In the genomic region with DNA sequence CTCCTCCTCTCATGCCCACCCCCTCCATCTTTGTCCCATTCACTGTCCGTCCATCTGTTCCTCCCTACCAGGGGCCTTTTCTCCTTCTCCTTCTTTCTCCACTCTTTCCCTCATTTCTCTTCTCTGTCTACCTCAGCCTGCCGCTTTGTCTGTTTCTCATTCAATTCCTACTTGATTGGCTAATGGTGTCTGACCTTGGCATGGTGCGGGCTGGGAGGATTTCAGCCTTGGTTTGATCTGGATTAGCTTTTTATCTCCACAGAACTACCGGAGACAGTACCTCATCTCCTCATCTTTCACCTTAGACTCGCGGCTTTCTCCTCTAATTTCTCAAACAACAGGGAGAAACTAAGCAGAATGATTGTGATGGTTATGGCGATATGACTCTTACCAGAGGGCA, we compare ENCODE assay signal across 14 mouse cellular contexts.
A peak's percentile ranks its signal among the peaks of the same experiment; 100 is the strongest.
DNase-seq lines count a peak whose midpoint lies in the region; ATAC-seq and TF ChIP-seq lines count a peak whose summit lies in the region.
"Had no signal": no experiment of that assay in that cellular context is flagged by ENCODE, and none has a peak within 500 bp of the region (broad histone marks: within the 10 kb centered on the region; RNA-seq: fewer than 3 reads in every experiment).

No protein-coding gene starts in this region.

- H3K9me3 ChIP-seq in limb, embryonic 10.5 days (replicated peaks): no peaks in the 10 kb centered on the region
- H3K9me3 ChIP-seq in neural tube, embryonic 15.5 days (replicated peaks): no peaks in the 10 kb centered on the region
- H3K9me3 ChIP-seq: kidney, embryonic 15.5 days; lung, embryonic 15.5 days; megakaryocyte, embryonic 14.5 days had no signal

- WGBS in limb, embryonic 10.5 days: 82% methylated on average over 7 of the region's 7 CpGs
- WGBS in neural tube, embryonic 15.5 days: 66% methylated on average over 7 of the region's 7 CpGs

- H3K9ac ChIP-seq in neural tube, embryonic 15.5 days (replicated peaks): no peak overlapping the region
- H3K9ac ChIP-seq: kidney, embryonic 15.5 days; lung, embryonic 15.5 days had no signal

- H3K36me3 ChIP-seq in testis, adult 2 months (ENCODE audit: control insufficient read depth, insufficient read depth, low read length): no peaks in the 10 kb centered on the region
- H3K36me3 ChIP-seq in limb, embryonic 10.5 days: no peaks in the 10 kb centered on the region
- H3K36me3 ChIP-seq in neural tube, embryonic 15.5 days: no peaks in the 10 kb centered on the region
- H3K36me3 ChIP-seq: kidney, embryonic 15.5 days; lung, embryonic 15.5 days had no signal

- no peak for TF ChIP-seq CTCF in testis, adult 2 months (IDR thresholded peaks at IDR 0.05; ENCODE audit: control insufficient read depth, insufficient read depth, insufficient replicate concordance, low read depth, low read length)

- peak overlapping the region; percentile 5; the same call in 1 of the 2 replicates for H3K4me3 ChIP-seq in testis, adult 2 months (ENCODE audit: control insufficient read depth, low read depth, low read length)
- no peak overlapping the region for H3K4me3 ChIP-seq in limb, embryonic 10.5 days
- no peak overlapping the region for H3K4me3 ChIP-seq in neural tube, embryonic 15.5 days (replicated peaks)
- H3K4me3 ChIP-seq: kidney, embryonic 15.5 days; lung, embryonic 15.5 days; megakaryocyte, embryonic 14.5 days had no signal

- peak; percentile 68 for DNase-seq in heart, adult 11 months
- DNase-seq in heart, postnatal 4 days: no peak
- DNase-seq in testis, postnatal 14 days (ENCODE audit: low spot score): no peak
- DNase-seq in limb, embryonic 10.5 days (ENCODE audit: low spot score): no peak
- DNase-seq in spleen, postnatal 14 days (ENCODE audit: low spot score in 2 of 2): no peak
- DNase-seq in frontal cortex, postnatal 25 days (ENCODE audit: low spot score in 2 of 2): no peak
- DNase-seq: cerebellum, adult 11-12 months; right cerebral cortex, postnatal 25 days; thymus, postnatal 25 days had no signal

- peaks cover 4% of the 10 kb centered on the region for H3K4me1 ChIP-seq in testis, adult 2 months (ENCODE audit: control insufficient read depth, insufficient read depth, low read length)
- peaks cover 18% of the 10 kb centered on the region for H3K4me1 ChIP-seq in limb, embryonic 10.5 days
- peaks cover 24% of the 10 kb centered on the region for H3K4me1 ChIP-seq in neural tube, embryonic 15.5 days
- H3K4me1 ChIP-seq: kidney, embryonic 15.5 days had no signal

- H3K4me2 ChIP-seq in neural tube, embryonic 15.5 days: no peak overlapping the region
- H3K4me2 ChIP-seq: kidney, embryonic 15.5 days had no signal

- H3K27me3 ChIP-seq in testis, adult 2 months (ENCODE audit: control insufficient read depth, insufficient read depth, low read length): no peaks in the 10 kb centered on the region
- H3K27me3 ChIP-seq in limb, embryonic 10.5 days (ENCODE audit: low read depth, poor library complexity, severe bottlenecking): no peaks in the 10 kb centered on the region
- no peaks in the 10 kb centered on the region for H3K27me3 ChIP-seq in neural tube, embryonic 15.5 days (replicated peaks)
- H3K27me3 ChIP-seq: kidney, embryonic 15.5 days; lung, embryonic 15.5 days; megakaryocyte, embryonic 14.5 days had no signal

- TF ChIP-seq POLR2A in testis, adult 2 months (IDR thresholded peaks at IDR 0.05; ENCODE audit: control insufficient read depth, low read depth, low read length): no peak

- ATAC-seq in neural tube, embryonic 15.5 days (ENCODE audit: low FRiP score): no peak

- peak overlapping the region; percentile 12 for H3K27ac ChIP-seq in testis, adult 2 months (ENCODE audit: control insufficient read depth, insufficient read depth, low read depth, low read length)
- H3K27ac ChIP-seq in limb, embryonic 10.5 days: peak overlapping the region; percentile 85
- peak overlapping the region; percentile 73 for H3K27ac ChIP-seq in neural tube, embryonic 15.5 days (replicated peaks)
- H3K27ac ChIP-seq: kidney, embryonic 15.5 days had no signal

Comparison
In these comparisons a context has a peak if more than half of its experiments do, and no peak if none do; other contexts are left out.
1. H3K27ac ChIP-seq: peak in every context shown above with its lines; median percentile 85 in limb, embryonic 10.5 days; 73 in neural tube, embryonic 15.5 days; 12 in testis, adult 2 months.